Mouse (Mus musculus): Measurements from ENCODE around the gene Tnp2.

GRCm38 (mm10) chr16:10810376-10810775 is 21.9 kb upstream of the Tnp2 start:
- TF ChIP-seq POLR2A (IDR thresholded peaks at IDR 0.05; ENCODE audit: low read depth, low read length) (no peak), CTCF (IDR thresholded peaks at IDR 0.05; ENCODE audit: borderline replicate concordance, insufficient read depth, low read length) (no peak)
